Mouse (Mus musculus): Measurements from ENCODE around the gene C130074G19Rik.

C130074G19Rik gene

GRCm38 (mm10) chr1:184845111-184846071 lies 37.6 kb downstream of the C130074G19Rik start:
- peak; percentile 96 to 98 for DNase-seq (ENCODE audit: inconsistent age in 2 of 2, low spot score in 1 of 2)

- peak; percentile 53 to 82 for DNase-seq (ENCODE audit: inconsistent age in 2 of 2, low spot score in 1 of 2)
Observed at GRCm38 (mm10) chr1:184844326-184845066, 38.5 kb downstream of the C130074G19Rik start.

- DNase-seq (ENCODE audit: inconsistent age in 2 of 2, low spot score in 1 of 2) = no peak
Observed at GRCm38 (mm10) chr1:184837649-184838048, 45.4 kb downstream of the C130074G19Rik start.

GRCm38 (mm10) chr1:184836350-184836749 lies 46.7 kb downstream of the C130074G19Rik start:
- DNase-seq (ENCODE audit: inconsistent age in 2 of 2, low spot score in 1 of 2) = no peak

- no peak for DNase-seq (ENCODE audit: inconsistent age in 2 of 2, low spot score in 1 of 2)
Observed at GRCm38 (mm10) chr1:184833499-184833898, 49.5 kb downstream of the C130074G19Rik start.

GRCm38 (mm10) chr1:184832211-184832610 lies 50.8 kb downstream of the C130074G19Rik start:
- DNase-seq (ENCODE audit: inconsistent age in 2 of 2, low spot score in 1 of 2) = no peak

GRCm38 (mm10) chr1:184829897-184830296 lies 53.1 kb downstream of the C130074G19Rik start:
- no peak for DNase-seq (ENCODE audit: inconsistent age in 2 of 2, low spot score in 1 of 2)

GRCm38 (mm10) chr1:184827175-184827701 lies 55.8 kb downstream of the C130074G19Rik start:
- DNase-seq (ENCODE audit: inconsistent age in 2 of 2, low spot score in 1 of 2) = peak; percentile 74 to 80

- DNase-seq (ENCODE audit: inconsistent age in 2 of 2, low spot score in 1 of 2) = peak in 1 of 2 experiments; percentile 75
Observed at GRCm38 (mm10) chr1:184825093-184825492, 57.9 kb downstream of the C130074G19Rik start.

- peak; percentile 96 to 98 for DNase-seq (ENCODE audit: inconsistent age in 2 of 2, low spot score in 1 of 2)
Observed at GRCm38 (mm10) chr1:184824439-184824851, 58.6 kb downstream of the C130074G19Rik start.

- peak in 1 of 2 experiments; percentile 51 for DNase-seq (ENCODE audit: inconsistent age in 2 of 2, low spot score in 1 of 2)
Observed at GRCm38 (mm10) chr1:184822678-184823077, 60.3 kb downstream of the C130074G19Rik start.

Data from adrenal gland, adult (tissue).